Mouse (Mus musculus) heart, adult 10 weeks (tissue): ENCODE measurements around the gene Arhgap20. TPM values are rescaled to one million over a fixed set of nuclear protein-coding genes. Genes with fewer than 3 reads are reported as not detected.

Experiments
- polyA plus RNA-seq: library from polyadenylated mRNA; stranded (reverse); fragments of 350-450 nt; fragmentation: Illumina TruSeq; extraction: RNeasy Lipid Tissue Mini Kit (QIAGEN cat#74804); gene quantifications from one replicate; pipeline ENCODE4 v1.2.3, GENCODE M21; 2014; ENCODE audit warnings: low read depth, low replicate concordance

Gene Arhgap20
- 16.5 TPM for polyA plus RNA-seq

GRCm38 (mm10) chr9:51764921-51765416 lies at the start of gene Arhgap20:
Gene Arhgap20, plus strand, starts transcription at chr9:51765337.

Other genes with a start within 250 kb of the Arhgap20 start
- gene Fdx1, start 198.2 kb downstream of the Arhgap20 start, polyA plus RNA-seq = 88.2 TPM